Mouse (Mus musculus) forebrain, embryonic 16.5 days (tissue): ENCODE results near the gene Slc32a1. TPM values are rescaled to one million over a fixed set of nuclear protein-coding genes. Genes with fewer than 3 reads are reported as not detected.
A peak's percentile ranks its signal among the peaks of the same experiment; 100 is the strongest.

Experiments used
- ATAC-seq: fragments of 200-750 bp; cut with Nextera tagmentation; 2 replicates; pipeline ENCODE4 v1.8.0; 2017; ENCODE audit warnings: mild to moderate bottlenecking, moderate library complexity
- H3K27ac ChIP-seq: fragments of 300-500 bp; sonication (generic); 2 replicates; pipeline ENCODE4 v1.5.1; 2014; ENCODE audit warnings: low read length, control low read depth
- H3K27me3 ChIP-seq: fragments of 300-500 bp; sonication (generic); replicated peaks from 2 replicates; pipeline ENCODE4 v1.6.1; 2014; ENCODE audit warnings: low read length; ENCODE audit not compliant: control insufficient read depth, insufficient read depth
- H3K36me3 ChIP-seq: fragments of 300-500 bp; sonication (generic); 2 replicates; pipeline ENCODE4 v1.6.1; 2014; ENCODE audit not compliant: control insufficient read depth, insufficient read depth
- H3K4me1 ChIP-seq: fragments of 300-500 bp; sonication (generic); replicated peaks from 2 replicates; pipeline ENCODE4 v1.6.1; 2014; ENCODE audit warnings: low read length; ENCODE audit not compliant: control insufficient read depth, insufficient read depth
- H3K4me2 ChIP-seq: fragments of 300-500 bp; sonication (generic); 2 replicates; pipeline ENCODE4 v1.6.1; 2014; ENCODE audit warnings: mild to moderate bottlenecking, low read length, control low read depth
- H3K4me3 ChIP-seq: fragments of 300-500 bp; sonication (generic); replicated peaks from 2 replicates; pipeline ENCODE4 v1.5.1; 2014; ENCODE audit warnings: mild to moderate bottlenecking, low read length, control low read depth
- H3K9ac ChIP-seq: fragments of 300-500 bp; sonication (generic); replicated peaks from 2 replicates; pipeline ENCODE4 v1.6.1; 2014; ENCODE audit warnings: low read depth, low read length, control low read depth
- H3K9me3 ChIP-seq: fragments of 300-500 bp; sonication (generic); 2 replicates; pipeline ENCODE4 v1.6.1; 2016; ENCODE audit warnings: low read length; ENCODE audit not compliant: control insufficient read depth
- WGBS: fragments of 180-500 bp; shearing (Covaris S2); extraction: QIAGEN DNeasy Blood & Tissue Kit; methylation state at CpG from one replicate; pipeline ENCODE4 v1.1.7; 2014; 5-methylcytosine and 5-hydroxymethylcytosine counted together
- polyA plus RNA-seq: library from polyadenylated mRNA; unstranded; fragments of >200 nt; fragmentation: Nextera tagmentation; extraction: Ambion mirVana; gene quantifications from 2 replicates; pipeline ENCODE4 v1.2.1, GENCODE M21; 2015

Slc32a1 gene
- polyA plus RNA-seq, 1 experiment from 2014 or later: 7.7 TPM

DNA sequence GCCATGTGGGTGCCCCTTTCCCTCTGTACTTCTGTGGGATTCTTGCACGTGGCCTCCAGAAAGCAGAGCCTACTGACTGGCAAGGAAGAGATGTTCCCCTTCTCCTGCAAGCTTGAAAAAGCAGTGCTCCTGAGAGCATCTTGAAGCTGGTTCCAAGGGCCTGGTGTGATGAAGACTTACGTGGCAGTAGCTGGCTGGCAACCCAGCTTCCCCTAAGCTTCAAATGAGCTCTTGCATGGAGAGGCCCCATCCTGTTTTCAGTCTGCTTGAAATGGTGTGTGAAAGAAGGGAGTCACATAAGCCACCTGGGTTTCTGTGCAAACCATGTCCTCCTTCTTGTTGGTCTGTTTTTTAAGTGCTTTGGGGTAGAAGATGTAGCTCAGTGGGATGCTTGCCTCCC lies 32.0 kb downstream of the Slc32a1 start:
- ATAC-seq: no peak
- WGBS: 86% methylated on average over 2 of the region's 2 CpGs
- Histone ChIP-seq H3K4me1 (no peaks in the 10 kb centered on the region), H3K27ac (no peak overlapping the region), H3K4me2 (no peak overlapping the region), H3K9me3 (no peaks in the 10 kb centered on the region), H3K36me3 (peaks cover 7% of the 10 kb centered on the region; the same call in 1 of the 2 replicates), H3K4me3 (no peak overlapping the region), H3K9ac (no peak overlapping the region), H3K27me3 (no peaks in the 10 kb centered on the region)

DNA sequence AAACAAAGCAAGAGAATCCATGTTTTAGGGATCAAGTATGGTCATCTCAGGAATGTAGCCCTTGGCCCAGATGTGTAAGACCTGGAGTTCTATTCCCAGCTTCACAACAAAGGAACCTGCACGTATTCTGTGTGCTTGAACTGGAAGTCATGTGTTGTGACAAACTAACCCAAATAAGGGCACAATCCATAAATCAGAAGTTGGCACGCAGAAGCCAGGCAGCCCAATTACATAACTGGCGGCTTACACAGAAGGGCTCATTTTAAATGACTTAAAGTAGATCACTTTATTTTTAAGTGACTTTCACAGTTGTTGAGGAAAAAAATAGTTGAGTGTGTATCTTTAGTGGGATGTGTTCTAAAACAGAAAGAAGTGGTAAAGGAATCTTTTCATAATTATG lies 33.2 kb downstream of the Slc32a1 start:
- Histone ChIP-seq H3K4me3 (no peak overlapping the region), H3K27me3 (no peaks in the 10 kb centered on the region), H3K4me1 (no peaks in the 10 kb centered on the region), H3K4me2 (no peak overlapping the region), H3K9me3 (no peaks in the 10 kb centered on the region), H3K9ac (no peak overlapping the region), H3K36me3 (peaks cover 4% of the 10 kb centered on the region; the same call in 1 of the 2 replicates), H3K27ac (no peak overlapping the region)
- WGBS: 88% methylated on average over 3 of the region's 3 CpGs
- ATAC-seq: no peak

DNA sequence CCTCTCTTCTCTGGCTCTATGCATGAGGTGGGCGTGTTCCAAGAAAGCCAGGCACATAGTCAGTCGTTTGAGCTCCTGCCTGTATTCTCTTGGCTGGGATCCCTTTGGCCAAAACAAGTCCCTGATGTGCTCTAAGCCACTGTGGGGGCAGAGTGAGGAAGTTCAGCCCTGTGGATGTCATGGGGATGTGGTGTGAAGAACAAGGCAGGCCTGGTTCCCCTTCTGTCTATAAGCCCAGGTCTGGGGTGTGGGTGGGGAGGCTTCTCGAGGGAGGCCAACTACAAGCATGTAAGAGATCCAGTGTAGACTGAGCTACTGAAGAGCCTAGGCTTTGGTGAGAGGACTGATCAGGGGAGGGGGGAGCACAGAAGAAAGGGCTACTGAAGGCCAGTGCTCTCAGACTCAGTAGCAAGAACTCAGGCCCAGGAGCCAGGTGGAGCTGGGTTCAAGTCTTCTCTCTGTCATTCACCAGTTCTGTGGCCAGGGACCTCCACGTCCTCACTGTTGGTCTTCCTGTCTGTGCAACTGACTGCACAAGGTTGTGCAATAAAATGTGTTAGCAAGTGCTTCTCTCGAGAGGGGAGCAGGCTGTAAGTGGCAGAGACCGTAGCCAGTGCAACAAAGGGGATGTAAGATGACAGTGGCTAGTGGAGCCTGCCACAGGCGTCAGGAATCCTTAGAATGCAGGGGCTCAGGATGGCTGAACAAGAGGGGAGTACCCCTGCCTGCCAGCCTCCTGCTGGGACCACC lies 40.8 kb downstream of the Slc32a1 start:
- ATAC-seq: no peak
- H3K36me3 ChIP-seq: no peaks in the 10 kb centered on the region
- H3K4me1 ChIP-seq: no peaks in the 10 kb centered on the region
- H3K9ac ChIP-seq: no peak overlapping the region
- H3K27ac ChIP-seq: no peak overlapping the region
- WGBS: 58% methylated on average over 7 of the region's 7 CpGs
- no peak overlapping the region for H3K4me2 ChIP-seq
- H3K9me3 ChIP-seq: no peaks in the 10 kb centered on the region
- H3K27me3 ChIP-seq: no peaks in the 10 kb centered on the region
- H3K4me3 ChIP-seq: no peak overlapping the region

DNA sequence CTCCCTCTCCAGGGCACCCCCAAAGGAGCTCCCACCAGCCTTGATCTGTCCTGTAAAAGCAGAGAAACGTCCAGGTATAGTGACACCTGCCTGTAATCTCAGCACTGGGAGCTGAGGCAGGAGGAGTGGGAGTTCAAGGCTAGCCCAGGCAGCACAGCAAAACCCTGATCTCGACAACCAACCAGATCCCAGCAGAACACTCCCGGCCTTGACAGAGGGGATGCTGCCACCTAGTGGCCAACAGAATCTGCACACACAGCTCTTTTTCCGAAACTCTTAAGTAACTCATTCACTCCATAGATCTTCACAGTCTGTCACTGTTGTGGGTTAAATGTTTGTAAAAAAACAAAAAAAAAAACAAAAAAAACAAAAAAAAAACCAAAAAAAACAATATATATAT lies 42.4 kb downstream of the Slc32a1 start:
- Histone ChIP-seq H3K4me2 (no peak overlapping the region), H3K27me3 (no peaks in the 10 kb centered on the region), H3K36me3 (no peaks in the 10 kb centered on the region), H3K9me3 (no peaks in the 10 kb centered on the region), H3K27ac (no peak overlapping the region), H3K4me3 (no peak overlapping the region), H3K9ac (no peak overlapping the region), H3K4me1 (no peaks in the 10 kb centered on the region)
- ATAC-seq: peak; percentile 68
- 3% methylated on average over 4 of the region's 4 CpGs for WGBS

DNA sequence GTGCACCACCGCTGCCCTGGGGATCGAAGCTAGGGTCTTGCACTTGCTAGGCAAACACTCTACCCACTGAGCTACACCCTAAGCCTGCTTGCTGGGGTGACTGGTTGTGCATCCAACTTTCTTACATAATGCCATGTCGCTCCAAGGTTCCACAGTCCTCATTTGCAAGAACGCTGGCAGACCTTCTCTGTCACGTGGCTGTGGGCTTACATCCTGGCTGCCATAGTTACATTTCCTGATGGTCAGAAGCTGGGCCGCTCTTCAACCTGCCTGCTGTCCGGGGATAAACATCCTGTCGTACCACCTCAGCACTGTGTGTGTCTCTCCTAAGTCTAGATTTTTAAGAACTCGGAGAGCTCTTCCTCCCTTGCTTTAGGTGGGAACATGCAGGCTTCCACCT lies 44.1 kb downstream of the Slc32a1 start:
- H3K4me1 ChIP-seq: no peaks in the 10 kb centered on the region
- 84% methylated on average over 9 of the region's 9 CpGs for WGBS
- H3K27ac ChIP-seq: no peak overlapping the region
- no peak overlapping the region for H3K9ac ChIP-seq
- H3K4me3 ChIP-seq: no peak overlapping the region
- no peak for ATAC-seq
- H3K9me3 ChIP-seq: no peaks in the 10 kb centered on the region
- H3K36me3 ChIP-seq: no peaks in the 10 kb centered on the region
- no peak overlapping the region for H3K4me2 ChIP-seq
- H3K27me3 ChIP-seq: no peaks in the 10 kb centered on the region

DNA sequence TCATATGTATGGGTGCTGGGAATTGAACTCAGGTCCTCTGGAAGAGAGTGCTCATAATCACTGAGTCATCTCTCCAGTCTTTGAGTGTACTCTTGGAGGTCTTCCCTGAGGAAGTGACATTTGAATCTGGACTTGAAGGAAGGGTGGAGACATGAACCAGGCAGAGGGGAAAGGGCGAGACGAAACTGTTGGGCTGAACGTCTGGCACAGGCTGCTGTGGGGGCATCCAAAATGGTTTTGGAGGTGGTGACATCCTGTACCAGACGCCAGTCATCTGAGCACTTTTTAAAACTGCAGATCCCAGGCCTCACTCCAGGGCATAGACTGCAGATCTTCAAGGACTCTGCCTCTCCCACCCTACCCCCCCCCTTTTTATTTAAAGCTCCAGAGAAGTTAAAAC lies 45.2 kb downstream of the Slc32a1 start:
- Histone ChIP-seq H3K4me2 (no peak overlapping the region), H3K4me1 (no peaks in the 10 kb centered on the region)
- WGBS: 83% methylated on average over 4 of the region's 4 CpGs

DNA sequence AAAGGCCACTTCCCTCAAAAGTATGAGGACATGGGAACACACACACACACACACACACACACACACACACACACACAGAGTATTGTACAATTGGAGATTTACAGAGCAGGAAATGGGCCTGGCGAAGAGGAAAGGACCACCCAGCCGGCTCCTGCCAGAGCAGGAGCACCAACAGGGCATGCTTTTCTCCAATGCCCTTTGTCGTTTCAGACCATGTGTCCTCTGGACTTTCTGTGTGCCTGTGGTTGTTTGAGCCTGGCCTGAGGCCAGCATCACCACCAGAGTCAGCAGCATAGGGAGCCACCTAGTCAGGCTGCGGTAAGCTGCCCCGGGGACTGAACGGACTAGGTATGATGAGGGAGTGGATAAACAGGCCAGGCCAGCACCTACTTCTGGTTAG lies 48.3 kb downstream of the Slc32a1 start:
- Histone ChIP-seq H3K4me3 (no peak overlapping the region), H3K9me3 (no peaks in the 10 kb centered on the region), H3K9ac (no peak overlapping the region), H3K27me3 (no peaks in the 10 kb centered on the region), H3K27ac (no peak overlapping the region), H3K4me1 (no peaks in the 10 kb centered on the region), H3K4me2 (no peak overlapping the region), H3K36me3 (no peaks in the 10 kb centered on the region)
- WGBS: 44% methylated on average over 6 of the region's 6 CpGs
- no peak for ATAC-seq

More for the DNA sequence above, 45.2 kb downstream of the Slc32a1 start:
- Histone ChIP-seq H3K4me3 (no peak overlapping the region), H3K9me3 (no peaks in the 10 kb centered on the region), H3K27ac (no peak overlapping the region), H3K36me3 (no peaks in the 10 kb centered on the region), H3K9ac (no peak overlapping the region), H3K27me3 (no peaks in the 10 kb centered on the region)
- ATAC-seq: no peak

DNA sequence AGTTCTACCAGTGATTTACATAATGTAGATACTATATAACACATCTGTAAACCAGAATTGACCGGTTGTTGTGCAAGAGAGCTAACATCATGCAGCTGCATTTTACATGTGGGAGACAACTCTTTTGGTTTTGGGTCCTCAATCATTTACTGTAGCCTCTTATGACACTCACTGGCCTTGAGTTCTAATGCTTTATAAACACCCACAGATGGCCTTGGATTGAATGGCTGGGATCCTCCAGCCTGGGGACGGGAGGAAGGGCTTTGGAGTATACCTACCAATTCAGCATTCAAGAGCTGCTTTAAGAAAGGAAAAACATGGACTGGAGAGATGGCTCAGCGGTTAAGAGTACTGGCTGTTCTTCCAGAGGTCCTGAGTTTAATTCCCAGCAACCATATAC lies 48.8 kb downstream of the Slc32a1 start:
- 74% methylated on average over 3 of the region's 3 CpGs for WGBS
- Histone ChIP-seq H3K9ac (no peak overlapping the region), H3K4me1 (no peaks in the 10 kb centered on the region), H3K9me3 (no peaks in the 10 kb centered on the region), H3K27me3 (no peaks in the 10 kb centered on the region), H3K4me3 (no peak overlapping the region), H3K27ac (no peak overlapping the region), H3K36me3 (no peaks in the 10 kb centered on the region), H3K4me2 (no peak overlapping the region)
- no peak for ATAC-seq

DNA sequence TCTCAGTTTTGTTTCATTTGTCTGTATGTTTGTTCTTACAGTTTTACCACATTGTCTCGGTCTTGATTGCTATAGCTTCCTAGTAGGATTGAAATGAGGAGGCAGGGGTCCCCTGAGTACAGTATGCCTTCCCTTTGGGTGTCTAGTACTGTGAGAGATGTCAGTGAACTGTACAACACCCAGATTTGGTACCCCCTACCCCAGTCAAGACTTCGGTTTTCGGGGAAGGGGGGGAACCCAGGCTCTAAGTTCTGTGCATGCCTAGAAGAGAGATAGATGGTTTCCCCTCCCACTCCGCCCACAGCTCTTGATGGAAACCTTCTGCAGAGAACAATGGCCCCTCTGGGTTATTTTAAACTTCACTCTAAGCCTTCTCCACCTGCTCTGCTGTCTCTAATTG lies 54.5 kb downstream of the Slc32a1 start, which contains the start of gene Ppp1r16b:
Ppp1r16b (plus strand) TSS at position 301 of the 400 bp plus-strand sequence.
- WGBS: 68% methylated on average over 4 of the region's 4 CpGs
- no peaks in the 10 kb centered on the region for H3K9me3 ChIP-seq
- H3K27me3 ChIP-seq: peaks cover 2% of the 10 kb centered on the region; the same call in 1 of the 2 replicates
- H3K27ac ChIP-seq: no peak within 1 kb of the TSS
- peaks cover 24% of the 10 kb centered on the region for H3K4me1 ChIP-seq
- H3K36me3 ChIP-seq: no peaks in the 10 kb centered on the region
- no peak within 1 kb of the TSS for H3K4me2 ChIP-seq
- H3K4me3 ChIP-seq: no peak within 1 kb of the TSS
- no peak for ATAC-seq
- H3K9ac ChIP-seq: no peak within 1 kb of the TSS
